Mouse (Mus musculus) intestine, embryonic 14.5 days (tissue): ENCODE data around the gene Fpgt. TPM values are rescaled to one million over a fixed set of nuclear protein-coding genes. Genes with fewer than 3 reads are reported as not detected.

Experiments
- polyA plus RNA-seq: library from polyadenylated mRNA; unstranded; fragments of >200 nt; fragmentation: Nextera tagmentation; extraction: Ambion mirVana; gene quantifications from 2 replicates; pipeline ENCODE4 v1.2.1, GENCODE M21; 2014

The Fpgt gene
- polyA plus RNA-seq, 1 experiment from 2014 or later = 17.7 TPM

Other genes starting within 250 kb of the Fpgt start
- not detected in 2 replicates for gene Tnni3k, start 38.0 kb downstream of the Fpgt start, polyA plus RNA-seq
- 0.65 and 1.4 TPM in 2 replicates for gene Lrriq3, start within 50 bp of the Fpgt start, polyA plus RNA-seq